Mouse (Mus musculus) forebrain, embryonic 14.5 days (tissue): ENCODE measurements at regions not wholly inside any gene's neighbourhood (a gene's known extent, or its start where the extent isn't known, plus 50 kb on each side); places are given as distances from the start of the nearest gene placed in this dataset.

Source experiments
- ATAC-seq: fragments of 200-750 bp; cut with Nextera tagmentation; 2 replicates; pipeline ENCODE4 v1.8.0; 2017; ENCODE audit warnings: mild to moderate bottlenecking, moderate library complexity
- DNase-seq: peaks from one replicate; pipeline ENCODE4 v3.0.0-alpha.2; 2015; ENCODE audit warnings: low spot score
- H3K27ac ChIP-seq: fragments of 300-500 bp; sonication (generic); 2 replicates; pipeline ENCODE4 v1.5.1; 2014; ENCODE audit warnings: low read depth, mild to moderate bottlenecking, control low read depth, low read length, moderate library complexity
- H3K27me3 ChIP-seq: fragments of 300-500 bp; sonication (generic); replicated peaks from 2 replicates; pipeline ENCODE4 v1.6.1; 2014; ENCODE audit warnings: low read length, control low read depth, mixed read lengths; ENCODE audit not compliant: control insufficient read depth, insufficient read depth
- H3K36me3 ChIP-seq: fragments of 300-500 bp; sonication (generic); 2 replicates; pipeline ENCODE4 v1.6.1; 2014; ENCODE audit warnings: low read length, control low read depth; ENCODE audit not compliant: control insufficient read depth, insufficient read depth
- H3K4me1 ChIP-seq: fragments of 300-500 bp; sonication (generic); 2 replicates; pipeline ENCODE4 v1.6.1; 2014; ENCODE audit warnings: antibody characterized with exemption, low read length, control low read depth; ENCODE audit not compliant: control insufficient read depth, insufficient read depth
- H3K4me2 ChIP-seq: fragments of 300-500 bp; sonication (generic); 2 replicates; pipeline ENCODE4 v1.6.1; 2014; ENCODE audit warnings: mild to moderate bottlenecking, control low read depth, low read length
- H3K4me3 ChIP-seq: fragments of 300-500 bp; sonication (generic); 2 replicates; pipeline ENCODE4 v1.5.1; 2014; ENCODE audit warnings: low read depth, low read length, control low read depth
- H3K9ac ChIP-seq: fragments of 300-500 bp; sonication (generic); 2 replicates; pipeline ENCODE4 v1.6.1; 2014; ENCODE audit warnings: mild to moderate bottlenecking, low read length, control low read depth, moderate library complexity
- H3K9me3 ChIP-seq: fragments of 300-500 bp; sonication (generic); replicated peaks from 2 replicates; pipeline ENCODE4 v1.6.1; 2016; ENCODE audit warnings: low read length, control low read depth, mixed read lengths; ENCODE audit not compliant: control insufficient read depth
- WGBS: fragments of 180-500 bp; shearing (Covaris S2); extraction: QIAGEN DNeasy Blood & Tissue Kit; methylation state at CpG from one replicate; pipeline ENCODE4 v1.1.7; 2014; 5-methylcytosine and 5-hydroxymethylcytosine counted together

DNA sequence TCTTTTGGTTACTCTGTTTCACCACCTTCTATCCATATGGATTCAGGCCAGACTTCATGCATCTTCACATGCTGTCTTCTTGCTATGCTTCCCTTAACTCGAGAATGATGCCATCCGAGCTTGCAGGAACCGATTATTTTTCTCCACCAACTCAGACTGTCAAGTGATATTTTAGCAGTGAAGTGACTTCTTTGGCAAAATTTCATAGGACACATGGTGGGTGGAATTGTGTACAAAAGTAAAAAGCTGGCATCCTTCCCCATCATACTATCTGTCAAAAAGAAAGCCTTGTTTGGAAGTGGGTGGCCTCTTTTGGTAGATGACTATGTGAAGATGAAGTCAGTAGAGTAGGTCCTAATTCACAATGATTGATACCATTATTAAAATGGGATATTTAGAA, 83.2 kb upstream of the Slc34a2 start:
- WGBS = 94% methylated on average over 3 of the region's 3 CpGs
- no peak for DNase-seq
- Histone ChIP-seq H3K9me3 (no peaks in the 10 kb centered on the region), H3K4me2 (no peak overlapping the region), H3K36me3 (no peaks in the 10 kb centered on the region), H3K27ac (no peak overlapping the region), H3K4me1 (no peaks in the 10 kb centered on the region), H3K27me3 (no peaks in the 10 kb centered on the region), H3K9ac (no peak overlapping the region), H3K4me3 (no peak overlapping the region)
- ATAC-seq = no peak

DNA sequence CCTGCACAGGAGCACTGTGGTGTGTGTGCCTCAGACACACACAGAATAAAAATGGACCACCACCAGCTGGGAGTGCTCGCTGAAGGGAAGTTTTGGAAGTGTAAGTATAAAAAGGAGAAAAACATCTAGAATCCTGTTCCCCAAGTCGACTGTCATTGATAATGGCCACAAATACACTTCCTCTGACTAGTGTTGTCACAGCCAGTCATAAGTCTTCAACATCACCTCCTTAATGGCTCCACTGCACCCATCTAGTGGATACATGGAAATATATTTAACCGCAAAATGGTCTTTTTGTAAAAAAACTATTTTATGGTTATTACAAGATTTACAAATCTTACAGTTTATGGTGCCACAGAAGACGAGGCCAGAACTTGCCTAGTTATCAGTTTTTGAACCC, 73.7 kb upstream of the Slc34a2 start:
- Histone ChIP-seq H3K4me1 (no peaks in the 10 kb centered on the region), H3K9ac (no peak overlapping the region), H3K9me3 (no peaks in the 10 kb centered on the region), H3K36me3 (no peaks in the 10 kb centered on the region), H3K4me2 (no peak overlapping the region), H3K27me3 (no peaks in the 10 kb centered on the region), H3K27ac (no peak overlapping the region), H3K4me3 (no peak overlapping the region)
- DNase-seq (no peak), ATAC-seq (no peak)
- 88% methylated on average over 4 of the region's 4 CpGs for WGBS

DNA sequence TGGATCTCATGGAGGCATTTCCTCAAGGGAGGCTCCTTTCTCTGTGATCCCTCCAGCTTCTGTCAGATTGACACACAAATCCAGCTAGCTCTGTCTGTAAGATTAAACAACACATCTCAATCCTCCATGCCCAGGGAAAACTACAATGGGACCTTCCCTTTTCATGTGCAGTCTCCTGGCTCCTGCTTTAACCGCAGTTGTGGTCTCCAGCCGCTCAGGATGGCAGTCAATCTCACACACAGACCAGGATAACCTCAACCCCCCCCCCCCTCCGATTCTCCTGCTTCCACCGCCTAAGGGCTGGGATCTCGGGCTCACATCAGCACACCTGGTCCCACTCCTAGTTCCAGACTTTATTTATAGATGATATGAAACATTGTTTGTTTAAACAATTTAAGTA, 66.1 kb upstream of the Slc34a2 start:
- Histone ChIP-seq H3K9me3 (no peaks in the 10 kb centered on the region), H3K4me3 (no peak overlapping the region), H3K27me3 (no peaks in the 10 kb centered on the region), H3K27ac (no peak overlapping the region), H3K36me3 (no peaks in the 10 kb centered on the region), H3K4me2 (no peak overlapping the region), H3K9ac (no peak overlapping the region), H3K4me1 (no peaks in the 10 kb centered on the region)
- WGBS = 49% methylated on average over 5 of the region's 5 CpGs
- DNase-seq (no peak), ATAC-seq (no peak)

DNA sequence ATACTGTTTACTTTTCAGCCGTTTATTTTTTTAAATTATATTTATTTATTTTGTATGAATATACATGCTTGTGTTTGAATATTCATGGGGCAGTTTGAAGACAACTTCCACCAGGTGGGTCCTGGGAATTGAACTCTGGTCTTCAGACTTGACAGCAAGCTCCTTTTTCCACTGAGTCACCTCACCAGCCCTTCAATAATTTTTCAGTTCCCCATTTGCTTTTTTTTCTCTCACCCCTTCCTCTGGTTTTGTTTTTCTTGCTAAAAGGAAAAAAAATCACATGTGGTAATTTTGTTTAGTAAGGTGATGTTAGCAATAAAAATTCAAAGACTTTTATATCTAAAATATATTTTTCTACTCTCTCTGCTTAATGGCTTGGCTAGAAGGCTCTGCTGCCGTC, 64.9 kb upstream of the Slc34a2 start:
- no peak overlapping the region for H3K27ac ChIP-seq
- no peaks in the 10 kb centered on the region for H3K9me3 ChIP-seq
- no peaks in the 10 kb centered on the region for H3K4me1 ChIP-seq
- H3K36me3 ChIP-seq = no peaks in the 10 kb centered on the region
- H3K4me3 ChIP-seq = no peak overlapping the region
- no peak for ATAC-seq
- 77% methylated on average over 2 of the region's 2 CpGs for WGBS
- H3K9ac ChIP-seq = no peak overlapping the region
- H3K27me3 ChIP-seq = no peaks in the 10 kb centered on the region
- no peak overlapping the region for H3K4me2 ChIP-seq
- no peak for DNase-seq

DNA sequence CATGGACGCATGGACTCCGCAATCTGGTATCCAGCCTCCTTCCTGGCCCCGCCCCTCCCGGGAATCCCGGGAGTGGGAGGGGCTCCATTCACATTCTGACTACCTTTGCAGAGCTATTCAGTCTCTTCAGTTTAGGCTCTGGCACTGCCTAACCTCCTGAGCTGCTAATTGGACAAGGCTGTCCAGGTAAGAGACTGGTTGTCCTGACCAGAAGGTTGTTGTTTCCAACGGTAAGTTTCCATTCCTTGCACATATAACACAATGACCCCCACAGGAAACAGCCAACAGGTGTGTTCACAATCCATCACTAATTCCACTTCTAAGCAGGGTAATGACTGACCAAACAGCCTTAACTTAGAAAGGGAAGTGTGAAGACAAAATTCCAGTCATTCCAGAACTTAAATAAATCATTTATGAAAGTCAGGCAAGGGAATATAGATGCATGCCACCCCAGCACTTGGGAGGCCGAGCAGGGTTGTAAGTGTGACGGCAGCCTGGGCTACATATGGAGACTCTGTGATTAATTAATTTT, 62.3 kb upstream of the Slc34a2 start:
- Histone ChIP-seq H3K4me2 (no peak overlapping the region), H3K36me3 (no peaks in the 10 kb centered on the region), H3K27ac (no peak overlapping the region), H3K9ac (no peak overlapping the region), H3K27me3 (no peaks in the 10 kb centered on the region), H3K4me1 (no peaks in the 10 kb centered on the region), H3K9me3 (no peaks in the 10 kb centered on the region; the same call in 1 of the 2 replicates), H3K4me3 (no peak overlapping the region)
- WGBS = 60% methylated on average over 8 of the region's 8 CpGs
- no peak for ATAC-seq
- no peak for DNase-seq

DNA sequence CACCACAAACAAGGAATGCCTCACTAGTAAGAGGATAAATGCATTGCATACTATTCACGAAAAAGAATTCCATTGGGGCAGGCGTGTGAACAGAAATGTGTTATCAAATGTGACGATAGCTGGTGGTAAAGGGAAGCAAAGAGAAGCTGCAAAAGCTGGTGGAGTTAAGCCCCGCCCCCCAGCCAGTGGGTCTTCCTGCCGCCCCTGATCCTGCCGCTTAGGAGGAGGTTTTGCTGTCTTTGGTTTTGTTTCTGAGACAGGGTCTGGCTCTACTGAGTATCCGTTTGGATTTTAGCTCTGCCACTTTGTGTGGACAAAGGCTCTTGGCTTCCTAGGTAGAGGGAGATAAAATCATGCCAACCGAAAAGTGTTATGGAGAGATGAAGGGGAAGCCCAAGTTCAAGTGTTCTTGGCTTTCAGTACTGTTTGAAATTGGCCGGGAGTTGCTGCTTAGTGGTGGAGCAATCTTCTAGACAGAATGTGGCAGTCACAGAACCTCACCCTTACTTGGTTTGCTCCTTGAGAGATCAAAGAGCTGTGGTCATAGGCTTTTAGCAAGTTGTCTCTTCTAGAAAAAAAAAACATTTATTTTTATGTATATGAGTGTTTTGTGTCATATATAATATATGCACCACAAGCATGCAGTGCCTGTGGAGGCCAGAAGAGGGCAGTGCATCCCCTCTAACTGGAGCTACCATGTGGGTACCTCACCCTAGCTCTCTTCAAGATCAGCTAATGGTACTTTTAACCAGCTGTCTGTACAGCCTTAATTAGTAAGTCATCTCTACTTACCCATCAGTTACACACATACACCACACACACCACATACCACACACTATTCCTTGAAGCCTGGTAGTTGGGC, 59.8 kb upstream of the Slc34a2 start:
- Histone ChIP-seq H3K27ac (no peak overlapping the region), H3K9me3 (no peaks in the 10 kb centered on the region; the same call in 1 of the 2 replicates), H3K4me2 (no peak overlapping the region), H3K27me3 (no peaks in the 10 kb centered on the region), H3K36me3 (no peaks in the 10 kb centered on the region), H3K4me3 (no peak overlapping the region), H3K4me1 (no peaks in the 10 kb centered on the region), H3K9ac (no peak overlapping the region)
- DNase-seq (no peak), ATAC-seq (no peak)
- WGBS = 85% methylated on average over 9 of the region's 9 CpGs

DNA sequence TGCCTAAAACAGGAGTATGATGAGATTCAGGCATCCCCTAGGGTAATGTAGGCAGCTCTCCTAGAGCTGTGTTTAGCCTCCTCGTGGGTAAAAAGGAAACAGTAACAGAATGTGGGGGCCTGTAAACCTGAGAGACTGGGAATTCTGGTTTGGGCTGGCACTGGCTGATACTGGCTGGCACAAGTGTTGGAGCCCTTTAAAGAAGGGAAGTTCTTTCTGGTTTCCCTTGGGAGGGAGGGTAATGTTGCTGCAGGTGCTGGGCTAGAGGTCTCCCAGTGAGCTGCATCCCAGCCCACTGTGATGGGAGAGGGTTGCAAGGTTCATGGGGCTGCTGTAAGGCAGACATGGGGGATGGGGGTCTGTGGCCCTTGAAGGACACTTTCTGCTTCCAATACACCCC, 58.4 kb upstream of the Slc34a2 start:
- 68% methylated on average over 1 of the region's 1 CpGs for WGBS
- Histone ChIP-seq H3K27me3 (no peaks in the 10 kb centered on the region), H3K4me1 (no peaks in the 10 kb centered on the region), H3K4me3 (no peak overlapping the region), H3K9me3 (no peaks in the 10 kb centered on the region; the same call in 1 of the 2 replicates), H3K4me2 (no peak overlapping the region), H3K36me3 (no peaks in the 10 kb centered on the region), H3K9ac (no peak overlapping the region), H3K27ac (no peak overlapping the region)
- ATAC-seq (no peak), DNase-seq (no peak)

DNA sequence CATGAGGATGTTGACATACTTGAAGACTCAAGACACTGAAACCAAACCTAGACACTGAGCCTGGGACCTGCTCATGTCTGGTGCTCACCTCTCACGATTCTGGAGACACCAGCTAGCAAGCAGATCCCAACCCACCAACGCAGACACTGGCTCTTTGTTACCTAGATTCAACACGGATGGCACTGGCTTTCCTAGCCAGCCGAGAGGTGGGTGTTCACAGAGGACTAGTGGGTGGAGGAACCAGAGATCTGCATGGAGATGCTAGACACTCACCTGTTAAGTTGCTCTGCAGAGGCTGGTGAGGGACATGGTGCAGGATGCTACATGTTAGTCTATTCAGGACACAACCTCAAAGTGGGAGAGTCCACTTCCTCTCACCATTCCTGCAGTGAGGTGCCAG, 55.8 kb upstream of the Slc34a2 start:
- Histone ChIP-seq H3K36me3 (no peaks in the 10 kb centered on the region), H3K9ac (no peak overlapping the region)

DNA sequence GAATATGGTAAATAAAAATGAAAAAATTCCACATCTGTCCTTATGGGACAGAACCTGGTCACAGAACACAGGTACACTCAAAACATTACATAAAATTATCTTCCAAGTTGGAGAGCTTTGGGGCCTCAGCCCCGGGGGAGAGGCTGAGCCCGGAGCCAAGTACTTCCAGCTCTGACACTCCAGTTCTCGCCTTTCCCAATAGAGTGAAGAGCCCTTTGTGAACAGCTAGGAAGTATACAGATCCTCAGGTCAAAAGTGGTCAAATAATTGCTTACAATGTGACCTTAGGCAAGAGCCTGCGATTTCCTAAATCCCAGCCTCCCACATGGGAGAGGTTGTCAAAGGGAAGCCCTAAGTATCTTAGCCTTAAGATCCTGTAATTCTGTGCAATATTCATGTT, 55.1 kb upstream of the Slc34a2 start:
- Histone ChIP-seq H3K9ac (no peak overlapping the region), H3K4me1 (no peaks in the 10 kb centered on the region), H3K27ac (no peak overlapping the region), H3K9me3 (no peaks in the 10 kb centered on the region; the same call in 1 of the 2 replicates), H3K4me3 (no peak overlapping the region), H3K4me2 (no peak overlapping the region), H3K36me3 (no peaks in the 10 kb centered on the region), H3K27me3 (no peaks in the 10 kb centered on the region)
- ATAC-seq = no peak
- WGBS = 78% methylated on average over 4 of the region's 4 CpGs
- DNase-seq = no peak

More for the DNA sequence above, 55.8 kb upstream of the Slc34a2 start:
- H3K4me2 ChIP-seq = no peak overlapping the region
- DNase-seq (no peak), ATAC-seq (no peak)
- WGBS = 85% methylated on average over 4 of the region's 4 CpGs
- no peaks in the 10 kb centered on the region; the same call in 1 of the 2 replicates for H3K9me3 ChIP-seq
- H3K4me3 ChIP-seq = no peak overlapping the region
- no peaks in the 10 kb centered on the region for H3K4me1 ChIP-seq
- H3K27ac ChIP-seq = no peak overlapping the region
- H3K27me3 ChIP-seq = no peaks in the 10 kb centered on the region
